Mouse (Mus musculus): ENCODE data around the gene Gnpnat1.
A peak's percentile ranks its signal among the peaks of the same experiment; 100 is the strongest.
"Not testable (repeated sequence)": the region's sequence is repeated elsewhere in the genome, so short reads cannot be mapped to it uniquely, and the experiment has no call there.

Gnpnat1 gene

GRCm38 (mm10) chr14:45404813-45405212, at the start of gene Gnpnat1:
TSS of gene Gnpnat1 (minus strand) at chr14:45404913.
- DNase-seq, result not testable (repeated sequence)

GRCm38 (mm10) chr14:45453538-45454233, 49.0 kb upstream of the Gnpnat1 start:
- no peak for DNase-seq

GRCm38 (mm10) chr14:45452861-45453512, 48.3 kb upstream of the Gnpnat1 start:
- peak; percentile 31 to 33 for DNase-seq

- DNase-seq, result no peak
Measured at GRCm38 (mm10) chr14:45452148-45452547, 47.4 kb upstream of the Gnpnat1 start.

GRCm38 (mm10) chr14:45451090-45451489, 46.4 kb upstream of the Gnpnat1 start:
- DNase-seq, result no peak

GRCm38 (mm10) chr14:45446777-45447176, 42.1 kb upstream of the Gnpnat1 start:
- no peak for DNase-seq

GRCm38 (mm10) chr14:45445445-45445844, 40.7 kb upstream of the Gnpnat1 start:
- DNase-seq, result no peak

- DNase-seq, result no peak
Measured at GRCm38 (mm10) chr14:45444870-45445269, 40.2 kb upstream of the Gnpnat1 start.

- DNase-seq, result no peak
Measured at GRCm38 (mm10) chr14:45442781-45443560, 38.3 kb upstream of the Gnpnat1 start.

- DNase-seq, result no peak
Measured at GRCm38 (mm10) chr14:45441291-45441690, 36.6 kb upstream of the Gnpnat1 start.

GRCm38 (mm10) chr14:45439387-45439786, 34.7 kb upstream of the Gnpnat1 start:
- no peak for DNase-seq

- no peak for DNase-seq
Measured at GRCm38 (mm10) chr14:45438931-45439275, 34.2 kb upstream of the Gnpnat1 start.

- no peak for DNase-seq
Measured at GRCm38 (mm10) chr14:45438250-45438930, 33.7 kb upstream of the Gnpnat1 start.

- DNase-seq, result no peak
Measured at GRCm38 (mm10) chr14:45434220-45434619, 29.5 kb upstream of the Gnpnat1 start.

- no peak for DNase-seq
Measured at GRCm38 (mm10) chr14:45432003-45432402, 27.3 kb upstream of the Gnpnat1 start.

- DNase-seq, result no peak
Measured at GRCm38 (mm10) chr14:45430066-45430842, 25.5 kb upstream of the Gnpnat1 start.

- peak; percentile 29 to 53 for DNase-seq
Measured at GRCm38 (mm10) chr14:45423220-45423619, 18.5 kb upstream of the Gnpnat1 start.

- DNase-seq, result no peak
Measured at GRCm38 (mm10) chr14:45422371-45422770, 17.7 kb upstream of the Gnpnat1 start.

GRCm38 (mm10) chr14:45419323-45419722, 14.6 kb upstream of the Gnpnat1 start:
- DNase-seq, result no peak

- no peak for DNase-seq
Measured at GRCm38 (mm10) chr14:45418553-45418952, 13.8 kb upstream of the Gnpnat1 start.

- no peak for DNase-seq
Measured at GRCm38 (mm10) chr14:45416265-45416664, 11.6 kb upstream of the Gnpnat1 start.

- DNase-seq, result no peak
Measured at GRCm38 (mm10) chr14:45403651-45404050, 1.1 kb downstream of the Gnpnat1 start.

Measured in cerebellum, adult 18-20 months (tissue).